Mouse (Mus musculus) adrenal gland, adult 8-10 months (tissue): ENCODE data around the gene Plek. TPM values are rescaled to one million over a fixed set of nuclear protein-coding genes. Genes with fewer than 3 reads are reported as not detected.
"Not testable (repeated sequence)": the region's sequence is repeated elsewhere in the genome, so short reads cannot be mapped to it uniquely, and the experiment has no call there.

Source experiments
- DNase-seq: peaks from one replicate; pipeline ENCODE4 v3.0.0; 2022
- total RNA-seq, 4 experiments: library from RNA; stranded (reverse); gene quantifications; 2 replicates each; pipeline ENCODE4 v1.2.4; 2022

Plek gene
- total RNA-seq: 10 to 100 TPM in 1 of 4 experiments, 1 to 10 TPM in 3; 4.6 to 11.9 (median 7.8) TPM

DNA sequence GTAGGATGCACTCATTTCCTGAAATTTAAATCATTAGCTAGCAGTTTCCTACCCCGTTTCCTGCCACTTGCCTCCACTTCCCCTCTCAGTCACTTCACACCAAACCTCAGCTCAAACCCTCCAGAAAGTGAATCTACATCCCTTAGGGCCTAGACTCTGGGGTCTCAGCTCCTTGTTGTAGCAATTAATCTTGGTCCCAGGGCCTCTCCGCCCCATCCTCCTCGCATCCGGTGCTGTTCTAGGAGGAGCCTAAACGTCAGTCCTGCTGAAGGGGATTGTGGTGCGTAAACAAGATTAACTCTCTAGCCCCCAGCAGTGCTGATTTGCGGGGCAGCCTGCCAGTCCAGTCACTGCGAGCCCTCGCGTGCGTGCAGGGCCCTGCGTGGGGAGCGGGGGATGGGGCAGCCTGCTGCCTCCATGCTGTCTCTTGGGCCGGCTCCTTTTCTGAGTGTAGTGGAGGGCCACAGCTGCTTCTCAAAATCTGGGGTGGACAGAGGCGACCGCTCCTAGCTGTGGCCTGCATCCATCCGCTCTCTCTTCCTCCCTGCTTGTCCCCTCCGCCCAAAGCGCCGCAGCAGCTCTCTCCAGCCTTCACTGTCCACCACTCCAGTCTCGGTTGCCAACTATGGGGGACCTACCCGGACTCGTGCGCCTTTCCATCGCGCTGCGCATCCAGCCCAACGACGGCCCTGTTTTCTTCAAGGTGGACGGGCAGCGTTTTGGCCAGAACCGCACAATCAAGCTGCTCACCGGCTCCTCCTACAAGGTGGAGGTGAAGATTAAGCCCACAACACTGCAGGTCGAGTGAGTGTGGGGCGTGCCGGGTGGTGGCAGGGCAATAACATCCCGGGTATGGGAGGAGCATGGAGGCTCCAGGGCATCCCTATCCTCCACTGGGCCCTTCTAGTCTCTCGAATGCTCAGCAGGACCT lies at the start of gene Plek, which contains the start of gene Cnrip1:
TSS of gene Plek (minus strand) at position 837 of the 931 bp plus-strand sequence.
TSS of gene Cnrip1 (plus strand) at position 42 of the 931 bp plus-strand sequence.
- DNase-seq: peak; percentile 59

GRCm38 (mm10) chr11:17086106-17086505 lies 33.9 kb upstream of the Plek start:
- no peak for DNase-seq

DNA sequence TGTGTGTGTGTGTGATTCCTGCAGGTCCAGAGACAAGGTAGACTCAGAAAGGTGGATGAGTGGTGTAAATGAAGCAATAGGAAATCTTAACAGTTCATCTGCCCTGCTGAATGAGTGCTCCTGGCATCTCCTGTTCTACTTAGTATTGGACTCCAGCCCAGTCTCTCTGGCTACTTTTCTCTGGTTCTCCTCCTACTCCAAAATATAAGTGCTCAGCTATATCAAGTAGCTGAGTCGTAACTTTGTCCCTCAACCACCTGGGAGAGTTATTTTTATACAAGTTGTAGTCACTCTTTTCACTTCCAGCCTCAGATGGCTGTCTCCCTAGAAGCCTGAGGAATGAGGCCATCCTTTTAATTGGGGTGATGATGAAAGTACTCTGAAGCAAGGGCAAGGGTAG lies 31.7 kb upstream of the Plek start:
- no peak for DNase-seq

GRCm38 (mm10) chr11:17083455-17083854 lies 31.3 kb upstream of the Plek start:
- DNase-seq: no peak

DNA sequence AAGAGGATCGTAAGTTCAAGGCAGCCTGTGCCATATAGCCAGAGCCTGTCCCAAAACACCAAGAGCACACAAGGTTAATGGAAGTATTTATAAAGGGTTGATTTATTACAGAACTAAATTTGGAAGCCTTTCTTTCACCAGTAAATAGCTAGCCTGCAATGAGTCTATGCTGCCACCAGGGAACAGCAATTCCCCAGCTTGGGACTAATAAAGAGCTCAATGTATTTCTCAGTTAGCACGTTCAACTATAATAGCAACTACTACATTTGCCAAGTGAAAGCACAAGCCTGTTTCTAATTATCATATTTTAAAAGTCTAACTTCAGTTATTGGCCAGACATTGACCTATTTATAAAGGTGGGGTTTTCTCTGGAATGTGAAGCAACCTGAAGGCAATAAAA lies 30.8 kb upstream of the Plek start:
- no peak for DNase-seq

DNA sequence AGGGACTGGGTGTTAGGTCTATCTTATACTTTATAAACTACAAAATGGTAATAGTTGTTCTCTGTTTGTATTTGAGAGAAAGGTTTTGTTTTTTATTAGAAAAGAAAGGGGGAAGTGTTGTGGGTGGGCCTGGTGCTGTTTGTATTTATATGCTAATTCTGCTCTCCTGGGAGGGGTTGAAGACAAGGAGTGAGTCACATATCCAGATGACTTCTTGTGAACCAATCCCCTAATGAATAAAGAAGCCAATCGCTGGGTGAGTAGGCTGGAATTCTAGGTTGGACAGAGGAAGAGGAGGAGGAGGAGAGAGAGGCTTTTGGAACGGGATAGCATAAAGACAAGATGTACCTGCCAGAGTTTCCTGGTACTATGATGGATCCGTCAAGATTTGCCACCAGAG lies 29.9 kb upstream of the Plek start:
- no peak for DNase-seq

- no peak for DNase-seq
Observed at GRCm38 (mm10) chr11:17075656-17076055, 23.5 kb upstream of the Plek start.

DNA sequence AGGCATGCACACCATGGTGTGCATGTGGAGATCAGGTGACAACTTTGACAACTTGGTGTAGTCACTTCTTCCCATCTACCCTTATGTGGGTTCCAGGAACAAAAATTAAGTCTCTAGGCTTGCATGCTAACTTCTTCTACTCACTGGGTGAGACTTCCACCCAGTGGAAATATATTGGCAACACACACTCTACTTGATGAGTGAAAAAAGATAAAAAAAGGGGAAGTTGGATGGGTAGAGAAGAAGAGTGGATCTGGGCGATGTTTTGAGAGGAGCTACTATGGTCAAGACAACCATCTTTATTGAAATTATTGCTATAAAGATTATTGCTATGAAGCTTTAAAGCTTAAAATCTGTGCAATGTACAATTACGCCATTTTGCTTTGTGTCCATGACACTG lies 17.2 kb upstream of the Plek start:
- not testable (repeated sequence) for DNase-seq

GRCm38 (mm10) chr11:17052476-17053049 lies 382 bp upstream of the Plek start:
- DNase-seq: no peak

- DNase-seq: no peak
Observed at GRCm38 (mm10) chr11:17045806-17046205, 6.4 kb downstream of the Plek start.

DNA sequence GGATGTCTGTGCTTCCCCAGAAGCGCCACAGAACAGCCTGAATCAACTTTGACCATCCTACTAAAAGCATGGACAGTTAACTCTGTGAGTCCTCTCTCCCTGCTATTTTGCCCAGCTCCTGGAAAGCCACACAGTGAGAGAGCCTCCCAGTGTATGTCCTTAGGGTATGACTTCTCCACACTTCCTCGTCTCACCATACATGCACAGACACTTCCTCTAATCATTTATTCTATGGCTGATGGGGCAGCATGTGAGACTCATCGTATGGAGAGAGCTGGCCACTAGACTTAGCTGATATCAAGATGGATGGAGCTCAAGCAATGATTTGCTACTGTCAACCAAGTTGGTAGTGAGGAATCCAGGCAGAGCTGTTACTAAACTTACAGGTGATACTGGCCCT lies 28.2 kb downstream of the Plek start:
- DNase-seq: no peak

- no peak for DNase-seq
Observed at GRCm38 (mm10) chr11:17023206-17023605, 29.0 kb downstream of the Plek start.

DNA sequence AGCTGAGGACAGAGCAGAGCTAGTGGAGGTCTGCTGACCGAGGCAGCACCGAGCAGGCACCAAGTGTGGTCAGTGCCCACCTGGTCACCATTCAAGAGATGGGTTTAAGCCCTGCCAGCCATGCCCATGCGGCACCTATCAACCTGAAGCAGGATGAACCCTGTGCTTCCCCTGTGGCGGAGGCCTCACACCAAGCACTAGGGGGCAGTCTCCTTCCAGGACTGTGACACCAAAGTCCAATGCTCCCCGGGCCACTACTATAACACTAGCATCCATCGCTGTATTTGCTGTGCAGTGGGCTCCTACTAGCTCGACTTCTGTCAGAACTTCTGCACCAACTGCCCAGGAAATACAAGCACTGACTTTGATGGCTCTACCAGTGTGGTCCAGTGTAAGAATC lies 32.9 kb downstream of the Plek start:
- no peak for DNase-seq

DNA sequence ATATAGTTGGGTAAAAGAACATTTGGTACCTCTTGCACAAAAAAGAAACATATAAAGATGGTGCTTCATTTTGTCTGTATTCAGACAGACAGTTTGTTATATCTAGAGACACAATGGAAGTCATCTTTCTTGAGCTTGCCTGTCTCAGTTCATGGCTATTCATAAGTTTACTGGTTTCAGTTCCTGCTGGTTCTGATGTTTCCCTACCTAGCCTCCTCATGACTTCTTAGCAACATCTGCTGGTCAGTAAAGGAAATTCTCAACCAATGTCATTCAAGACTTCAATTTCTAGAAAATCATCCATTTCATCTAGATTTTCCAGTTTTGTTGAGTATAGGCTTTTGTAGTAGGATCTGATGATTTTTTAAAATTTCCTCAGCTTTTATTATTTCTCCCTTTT lies 39.2 kb downstream of the Plek start:
- no peak for DNase-seq

GRCm38 (mm10) chr11:17008498-17008941 lies 43.7 kb downstream of the Plek start:
- no peak for DNase-seq

DNA sequence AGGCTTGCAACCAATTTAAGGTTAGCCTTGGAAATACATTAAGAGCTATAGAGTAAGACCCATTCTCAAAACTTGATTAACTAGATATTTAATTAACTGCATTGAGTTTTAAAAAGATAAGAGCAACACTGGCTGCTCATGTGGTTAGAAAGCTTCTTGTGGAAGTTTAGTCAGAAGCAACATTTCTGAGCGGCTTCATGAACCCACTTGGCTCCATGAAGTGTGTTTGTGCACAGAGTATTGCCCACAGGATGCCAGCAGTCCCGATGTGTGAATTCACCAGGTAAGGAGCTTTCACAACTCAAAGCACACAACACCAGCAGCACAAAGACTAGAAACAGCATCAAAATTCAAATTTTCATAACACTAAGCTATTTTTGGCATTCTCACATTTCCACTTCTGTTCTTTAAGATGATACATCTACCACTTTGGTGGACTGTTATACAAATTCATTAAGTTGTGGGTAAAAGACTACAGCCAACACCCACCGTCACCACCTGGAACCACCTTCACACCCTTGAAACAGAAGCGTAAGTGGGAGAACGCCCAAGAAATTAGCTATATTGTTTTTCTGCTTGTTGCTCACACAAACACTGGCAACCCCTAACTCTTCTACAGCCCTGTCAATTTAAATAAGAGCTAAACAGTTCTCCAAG lies 44.5 kb downstream of the Plek start:
- DNase-seq: no peak

DNA sequence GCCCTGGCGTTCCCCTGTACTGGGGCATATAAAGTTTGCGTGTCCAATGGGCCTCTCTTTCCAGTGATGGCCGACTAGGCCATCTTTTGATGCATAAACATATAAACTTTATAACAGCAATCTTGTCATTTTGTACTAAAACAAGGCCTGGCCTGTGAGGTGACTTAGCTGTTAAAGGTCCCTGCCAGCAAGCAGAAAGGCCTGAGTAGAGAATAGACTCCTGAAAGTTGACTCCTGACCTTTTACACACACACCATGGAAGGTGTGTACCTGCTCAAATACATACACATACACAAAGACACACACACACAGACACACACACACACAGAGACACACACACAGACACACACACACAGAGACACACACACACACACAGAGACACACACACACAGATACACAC lies 45.7 kb downstream of the Plek start:
- DNase-seq: not testable (repeated sequence)

DNA sequence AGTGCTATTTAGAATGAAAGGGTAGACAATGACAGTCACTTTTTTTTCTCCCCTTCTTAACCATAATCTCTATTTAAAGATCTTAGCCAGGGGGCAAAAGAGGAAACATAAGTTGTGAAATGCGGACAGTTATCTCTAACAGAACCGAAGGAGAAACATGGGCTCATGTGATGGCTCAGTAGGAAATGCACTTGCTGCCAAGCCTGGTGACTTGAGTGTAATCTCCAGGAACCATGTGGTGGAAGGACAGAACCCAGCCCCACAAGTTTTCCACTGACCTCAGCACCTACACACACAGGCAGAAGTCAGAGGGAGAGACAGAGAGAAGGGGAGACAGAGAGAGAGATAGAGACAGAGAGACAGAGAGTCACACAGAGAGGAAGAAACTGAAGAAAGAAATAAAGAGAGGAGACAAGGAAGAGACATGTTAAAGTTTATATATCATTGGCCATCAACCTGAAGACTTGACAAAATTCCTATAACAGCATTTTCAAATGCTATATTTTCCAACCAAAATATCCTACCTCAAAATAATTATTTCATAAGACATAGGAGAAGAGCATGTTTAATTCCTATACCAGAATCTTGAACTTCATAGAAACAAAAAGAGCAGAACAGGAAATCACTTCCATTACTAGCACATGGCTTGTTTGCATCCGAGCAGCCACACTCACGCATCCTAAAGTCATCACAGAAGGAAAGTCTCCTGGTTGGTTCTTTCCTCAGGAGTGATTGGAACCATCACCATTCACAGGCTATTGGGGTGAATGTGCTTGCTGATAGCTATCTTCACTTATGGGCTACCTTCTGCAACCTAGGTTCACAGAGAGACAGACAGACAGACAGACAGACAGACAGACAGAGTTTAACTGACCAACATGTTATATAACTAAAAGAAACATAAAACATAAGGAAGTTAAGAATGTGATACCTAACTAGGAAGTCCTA lies 47.0 kb downstream of the Plek start:
- peak; percentile 12 for DNase-seq

DNA sequence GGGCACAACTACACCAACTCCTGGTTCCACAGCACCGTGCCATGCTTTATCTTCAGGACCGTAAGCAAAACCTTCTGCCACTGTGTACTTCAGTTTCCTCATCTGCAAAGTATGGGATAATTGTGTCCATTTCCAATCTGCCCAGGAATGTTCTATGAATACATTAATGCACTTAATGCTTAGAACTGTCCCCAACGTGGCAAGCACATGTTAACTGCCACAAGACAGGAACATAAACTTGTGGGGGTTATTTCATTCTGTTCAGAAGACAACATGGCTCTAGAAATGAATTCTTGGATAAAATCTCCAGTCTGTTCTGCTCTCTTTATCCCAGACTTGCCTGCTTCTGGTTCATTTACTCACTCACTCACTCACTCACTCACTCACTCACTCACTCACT lies 48.4 kb downstream of the Plek start:
- DNase-seq: no peak

- DNase-seq: no peak
Observed at GRCm38 (mm10) chr11:17002739-17003373, 49.3 kb downstream of the Plek start.
